Mouse (Mus musculus): ENCODE data around the gene Ngdn. TPM values are rescaled to one million over a fixed set of nuclear protein-coding genes. Genes with fewer than 3 reads are reported as not detected.
"Not testable (repeated sequence)": the region's sequence is repeated elsewhere in the genome, so short reads cannot be mapped to it uniquely, and the experiment has no call there.

The Ngdn gene
- total RNA-seq, 2 experiments from 2014 or later = 26.3 to 29.0 TPM

DNA sequence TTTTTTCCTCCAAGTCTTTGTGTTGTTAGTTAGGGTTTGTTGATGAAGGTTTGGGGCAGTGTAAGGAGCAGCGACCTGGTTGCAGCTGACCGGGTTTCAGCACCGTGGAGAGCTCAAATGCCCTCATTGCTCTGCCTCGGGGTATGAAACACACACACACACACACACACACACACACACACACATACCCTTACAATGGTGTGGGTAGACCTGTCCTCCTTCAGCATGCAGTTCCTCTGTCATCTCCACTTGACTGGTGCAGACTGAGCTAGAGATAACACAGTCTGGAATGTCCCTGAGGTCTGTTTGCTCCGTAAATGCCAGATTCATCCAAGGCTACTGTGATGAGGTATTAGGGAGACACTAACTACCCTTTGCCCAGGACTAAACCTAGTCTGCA is 12.0 kb downstream of the Ngdn start:
- no peak for DNase-seq
- intact Hi-C loops (cut with DNase I) = loop anchor here (5.0 kb wide), 1 partner anchor 50 kb away; no protein-coding TSS in a partner anchor

DNA sequence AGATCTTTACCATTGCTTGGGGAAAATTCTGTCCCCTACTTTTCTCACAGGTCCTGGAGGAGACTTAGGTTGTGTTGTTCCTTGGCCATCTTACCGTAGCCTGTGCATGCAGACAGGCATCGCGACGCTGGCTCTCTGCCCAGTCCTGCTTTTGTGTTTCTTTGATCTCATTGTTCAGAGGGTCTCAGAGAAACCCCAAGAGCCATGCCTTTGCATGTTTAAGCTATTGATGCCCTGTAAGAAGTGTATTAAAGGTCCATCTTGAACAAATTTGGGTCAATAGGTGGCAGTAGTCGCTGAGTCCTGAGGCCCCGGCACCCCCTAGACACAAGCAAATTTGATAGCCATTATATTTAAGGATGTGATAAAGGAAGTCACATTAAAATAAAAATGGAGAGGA is 12.4 kb downstream of the Ngdn start:
- intact Hi-C loops (cut with DNase I) = loop anchor here (5.0 kb wide), 1 partner anchor 50 kb away; no protein-coding TSS in a partner anchor
- DNase-seq = peak; percentile 46

DNA sequence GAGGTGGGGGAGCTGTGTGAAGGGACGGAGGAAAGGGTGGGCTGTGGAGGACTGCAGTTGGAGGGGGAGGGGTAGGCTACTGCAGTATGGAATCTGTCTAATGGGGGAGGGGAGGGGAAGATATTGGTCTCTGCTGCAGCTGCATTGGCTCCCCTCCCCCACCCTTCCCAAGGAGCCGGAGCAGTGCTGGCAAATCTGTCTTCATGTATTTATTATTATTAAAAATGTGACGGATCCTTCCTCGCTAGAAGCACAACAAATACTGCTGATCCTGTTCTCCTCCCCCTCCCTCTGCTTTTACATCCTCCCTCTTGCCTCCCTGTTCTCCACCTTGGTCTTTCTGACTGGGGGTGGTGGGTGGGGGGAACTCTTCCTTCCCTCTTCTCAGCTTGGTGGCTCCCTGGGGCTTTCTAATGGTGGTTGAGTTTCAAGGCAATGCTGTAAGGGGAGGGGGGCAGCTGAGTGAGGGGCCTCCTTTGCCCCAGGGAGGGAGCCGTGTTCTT is 13.1 kb downstream of the Ngdn start:
- peak; percentile 47 for DNase-seq
- intact Hi-C loops (cut with DNase I) = loop anchor here (5.0 kb wide), 1 partner anchor 49 kb away; no protein-coding TSS in a partner anchor

DNA sequence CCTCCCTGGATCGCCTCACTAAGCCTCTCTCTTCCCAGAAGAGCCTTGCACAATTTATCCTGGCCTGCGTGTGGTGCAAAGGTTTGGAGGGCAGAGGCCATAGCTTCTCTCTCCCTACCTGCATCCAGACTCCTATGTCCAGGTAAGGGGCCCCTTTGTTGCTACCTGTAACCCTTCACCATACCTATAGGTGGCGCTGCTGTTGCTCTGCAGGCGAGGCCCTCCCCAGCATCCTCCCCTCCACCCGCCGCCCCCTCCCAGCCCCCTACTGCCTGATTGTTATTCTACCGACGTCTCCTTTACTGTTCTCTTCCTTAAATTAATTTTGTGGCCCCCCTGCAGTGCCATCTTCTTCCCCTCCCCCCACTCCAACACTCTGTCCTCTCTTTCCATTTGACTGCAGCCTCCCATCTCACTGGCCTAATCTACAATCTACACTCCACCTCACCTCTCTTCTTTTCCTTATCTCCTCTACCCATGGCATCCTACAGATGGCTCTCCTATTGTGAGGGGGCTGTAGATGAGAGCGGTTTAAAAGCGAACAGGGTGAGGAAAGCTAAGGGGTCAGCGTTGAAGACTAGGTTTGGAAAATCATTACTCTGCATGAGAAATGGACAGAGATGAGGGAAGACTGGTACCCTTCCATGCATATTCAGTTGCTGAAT is 13.9 kb downstream of the Ngdn start:
- intact Hi-C loops (cut with DNase I) = loop anchor here (5.0 kb wide), 1 partner anchor 48 kb away; no protein-coding TSS in a partner anchor
- DNase-seq = peak; percentile 70

DNA sequence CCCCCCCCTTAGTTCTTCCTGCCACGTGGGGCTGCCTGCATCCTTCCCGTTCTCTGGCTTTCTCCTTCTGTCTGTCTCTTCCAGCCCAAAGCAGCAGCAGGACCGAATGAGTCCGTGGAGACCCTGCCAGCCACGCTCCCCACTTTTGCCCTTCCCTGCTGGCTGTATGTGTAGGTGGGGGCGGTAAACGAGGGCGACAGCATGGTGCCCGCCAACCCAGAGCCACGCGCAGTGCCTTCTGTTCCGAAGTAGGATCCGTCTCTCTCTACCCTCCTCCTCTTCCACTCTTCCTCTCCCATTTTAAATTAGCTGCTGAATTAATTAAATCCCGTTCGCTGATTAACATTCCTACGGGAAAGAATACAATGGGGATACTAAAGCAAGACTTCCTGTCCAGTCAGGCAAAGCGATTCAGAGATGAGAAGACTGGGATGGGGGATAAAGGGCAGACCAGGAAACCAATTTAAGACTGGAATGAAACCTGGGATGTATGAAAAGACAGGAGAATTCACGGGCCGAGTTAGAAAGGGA is 17.5 kb downstream of the Ngdn start:
- intact Hi-C loops (cut with DNase I) = no loop called here
- DNase-seq = no peak

DNA sequence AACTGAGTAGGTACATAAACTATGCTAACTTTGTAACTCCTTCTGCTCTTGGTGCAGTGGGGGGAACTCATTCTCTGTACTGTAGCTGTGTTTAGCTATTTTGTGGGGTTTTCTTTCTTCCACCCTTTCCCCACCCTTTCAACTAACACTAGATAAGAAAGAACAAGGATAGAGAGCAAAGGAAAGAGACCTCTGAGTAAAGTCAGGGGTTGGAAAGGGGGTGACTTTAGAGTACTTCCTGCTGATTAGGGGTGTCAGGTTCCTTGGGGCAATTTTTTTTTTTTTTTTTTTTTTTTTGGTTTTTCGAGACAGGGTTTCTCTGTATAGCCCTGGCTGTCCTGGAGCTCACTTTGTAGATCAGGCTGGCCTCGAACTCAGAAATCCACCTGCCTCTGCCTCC is 28.4 kb downstream of the Ngdn start:
- DNase-seq; intact Hi-C loops (cut with DNase I): not testable (repeated sequence)

DNA sequence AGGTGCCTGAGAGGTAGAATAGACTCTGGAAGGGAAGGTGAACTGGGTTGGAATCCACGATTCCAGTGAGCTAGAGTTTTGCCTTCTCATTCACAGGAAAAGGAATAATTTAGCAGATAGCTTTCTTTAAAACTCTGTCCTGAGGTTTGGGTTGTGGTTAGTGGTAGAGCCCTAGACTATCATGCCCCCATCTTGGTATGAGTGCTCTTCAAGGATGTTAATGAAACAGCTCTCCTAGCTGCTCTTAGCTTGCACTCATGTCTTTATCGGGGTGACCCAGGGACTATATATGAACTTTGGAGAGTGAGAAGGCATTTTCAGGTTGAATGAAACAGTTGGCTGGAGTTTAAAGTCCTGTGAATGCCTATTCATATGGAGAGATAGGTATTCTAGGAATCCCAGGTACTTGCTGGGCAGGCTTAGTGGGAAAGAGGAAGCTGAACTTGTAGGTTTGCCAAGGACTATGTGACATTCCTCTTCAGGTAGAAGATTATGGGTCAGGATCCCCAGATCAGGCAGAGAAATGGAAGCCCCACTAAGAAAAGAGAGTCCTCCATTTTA is 32.8 kb downstream of the Ngdn start:
- intact Hi-C loops (cut with DNase I) = no loop called here

DNA sequence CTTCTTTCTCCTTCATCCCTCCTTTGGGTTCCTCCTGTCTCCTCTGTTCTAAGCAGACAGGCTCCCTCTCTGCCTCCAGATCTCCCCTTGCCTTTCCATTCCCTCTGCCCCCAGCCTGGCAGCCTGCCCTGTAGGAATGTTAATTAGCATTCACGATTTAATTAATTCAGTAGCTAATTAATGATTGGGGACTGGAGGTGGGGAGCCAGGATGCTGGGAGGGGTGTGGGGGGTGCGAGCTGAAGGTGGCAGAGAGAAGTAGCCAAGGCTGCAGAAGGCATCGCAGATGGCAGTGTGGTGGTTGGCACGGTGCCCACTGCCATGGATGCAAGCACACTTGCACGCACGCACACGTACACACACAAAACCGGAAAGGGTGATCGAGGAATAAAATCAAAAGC is 37.2 kb downstream of the Ngdn start:
- DNase-seq = peak; percentile 99
- intact Hi-C loops (cut with DNase I) = no loop called here

More for the DNA sequence above, 32.8 kb downstream of the Ngdn start:
- no peak for DNase-seq

DNA sequence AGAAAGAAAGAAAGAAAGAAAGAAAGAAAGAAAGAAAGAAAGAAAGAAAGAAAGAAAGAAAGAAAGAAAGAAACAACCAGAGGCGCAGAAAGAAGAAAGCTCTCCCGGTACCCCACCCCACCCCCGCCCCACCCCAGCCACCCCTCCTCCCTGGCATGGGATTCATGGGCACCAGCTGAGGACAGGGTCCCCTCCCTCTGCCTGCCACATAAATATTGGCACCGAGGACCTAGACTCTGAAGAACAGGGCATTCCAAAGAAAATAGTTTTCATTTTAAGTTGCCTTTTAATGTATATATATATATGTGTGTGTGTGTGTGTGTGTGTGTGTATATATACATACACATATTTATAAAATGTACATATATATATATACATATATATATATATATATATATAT is 37.8 kb downstream of the Ngdn start:
- intact Hi-C loops (cut with DNase I) = no loop called here
- DNase-seq = peak; percentile 74

DNA sequence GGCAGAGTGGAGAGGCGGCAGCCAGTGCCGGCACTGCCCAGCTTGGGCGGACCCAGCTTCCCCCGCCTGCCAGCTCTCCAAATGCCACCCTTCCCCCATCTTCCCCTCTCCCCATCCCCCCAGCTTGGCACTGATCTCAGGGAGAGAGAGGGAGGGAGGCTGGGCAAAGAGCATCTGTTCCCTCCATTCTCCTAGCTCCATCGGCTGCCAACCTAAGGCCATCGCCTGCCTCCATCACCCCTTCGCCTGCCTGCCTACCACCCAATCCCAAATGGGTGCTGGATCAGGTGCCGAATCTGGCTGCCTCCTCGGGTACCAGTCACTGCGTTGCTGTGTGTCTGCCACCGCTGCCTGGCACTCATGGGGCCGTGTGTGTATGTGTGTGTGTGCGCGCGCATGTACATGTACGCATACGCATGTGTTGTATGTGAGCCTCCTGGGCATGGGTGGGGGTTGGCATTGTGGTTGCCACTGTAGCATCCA is 38.5 kb downstream of the Ngdn start:
- intact Hi-C loops (cut with DNase I) = no loop called here
- peak; percentile 98 for DNase-seq

DNA sequence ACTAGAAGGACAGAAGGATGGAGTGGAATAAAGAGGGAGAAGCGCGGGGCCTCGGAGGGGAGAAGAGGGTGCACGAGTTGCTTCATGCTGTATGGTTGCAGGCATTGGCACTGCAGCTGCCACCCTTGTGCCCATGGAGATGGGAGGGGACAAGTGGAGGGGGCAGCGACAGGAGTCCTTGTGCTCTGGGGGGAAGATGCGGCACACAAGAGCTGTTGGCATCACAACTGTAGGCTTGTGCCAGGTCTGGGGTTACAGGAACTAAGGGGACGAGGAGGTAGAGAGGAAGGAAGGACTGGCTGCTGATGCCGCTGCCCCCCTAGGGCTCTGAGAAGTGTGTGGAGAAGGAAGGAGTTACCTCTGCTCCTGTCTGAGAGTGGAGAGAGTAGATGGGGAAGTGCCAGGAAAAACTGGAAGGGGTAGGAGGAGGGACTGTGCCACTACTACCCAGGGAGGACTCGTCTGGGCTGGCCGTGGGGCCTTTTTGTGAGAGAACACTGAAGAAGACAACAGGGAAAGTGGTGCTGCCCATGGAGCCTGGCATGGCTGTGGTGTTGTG is 39.0 kb downstream of the Ngdn start:
- intact Hi-C loops (cut with DNase I) = no loop called here
- peak; percentile 90 for DNase-seq

DNA sequence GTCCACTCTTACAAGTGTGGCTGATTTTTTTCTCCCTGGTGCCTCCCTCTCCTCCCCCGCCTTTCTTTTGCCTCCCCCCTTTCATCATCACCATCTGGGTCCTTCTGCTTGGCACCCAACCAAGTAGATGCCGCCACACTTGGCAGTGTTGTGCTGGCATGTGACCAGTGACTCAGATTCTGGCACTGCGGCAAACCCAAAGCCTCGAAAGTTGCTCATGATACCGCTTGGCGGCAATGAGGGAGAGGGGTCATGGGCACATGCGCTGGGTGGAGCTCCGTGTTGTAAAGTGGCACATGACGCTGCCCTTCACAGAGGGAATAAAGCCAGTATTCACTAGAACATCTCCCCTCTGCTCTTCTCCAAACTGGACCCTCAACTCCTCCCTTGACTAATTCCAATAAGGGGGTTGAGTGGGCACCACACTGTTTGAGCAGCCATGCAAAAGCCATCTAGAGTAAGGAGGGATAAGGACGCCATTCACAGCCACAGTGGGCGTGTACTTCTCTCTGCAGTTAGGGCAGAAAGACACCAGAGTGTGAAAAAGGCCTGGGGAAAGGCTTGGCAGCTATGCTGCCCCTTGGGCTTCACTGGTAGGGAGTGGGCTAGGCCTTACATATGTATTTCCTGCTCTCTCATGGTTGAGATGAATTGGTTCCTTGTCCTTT is 40.0 kb downstream of the Ngdn start:
- peak; percentile 97 for DNase-seq

DNA sequence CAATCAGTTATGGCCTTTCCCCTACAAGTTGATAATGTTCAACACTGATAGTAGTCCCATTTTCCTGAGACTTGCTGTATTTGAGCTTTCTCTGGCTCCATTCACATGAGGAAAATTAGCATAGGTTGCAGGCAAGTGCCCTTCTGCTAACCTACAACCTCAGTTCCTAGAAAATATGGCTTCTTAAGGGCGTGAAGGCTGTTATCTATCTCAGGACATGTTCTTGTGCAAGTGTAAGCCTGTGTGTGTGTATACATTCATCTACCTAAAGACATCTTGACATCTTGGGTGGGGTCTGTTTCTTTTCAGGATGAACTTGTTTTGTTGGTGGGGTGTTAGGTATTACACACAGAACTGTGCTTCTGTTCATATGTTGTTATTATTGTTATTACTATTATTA is 43.8 kb downstream of the Ngdn start:
- no peak for DNase-seq
- intact Hi-C loops (cut with DNase I) = no loop called here

More for the DNA sequence above, 40.0 kb downstream of the Ngdn start:
- intact Hi-C loops (cut with DNase I) = no loop called here

DNA sequence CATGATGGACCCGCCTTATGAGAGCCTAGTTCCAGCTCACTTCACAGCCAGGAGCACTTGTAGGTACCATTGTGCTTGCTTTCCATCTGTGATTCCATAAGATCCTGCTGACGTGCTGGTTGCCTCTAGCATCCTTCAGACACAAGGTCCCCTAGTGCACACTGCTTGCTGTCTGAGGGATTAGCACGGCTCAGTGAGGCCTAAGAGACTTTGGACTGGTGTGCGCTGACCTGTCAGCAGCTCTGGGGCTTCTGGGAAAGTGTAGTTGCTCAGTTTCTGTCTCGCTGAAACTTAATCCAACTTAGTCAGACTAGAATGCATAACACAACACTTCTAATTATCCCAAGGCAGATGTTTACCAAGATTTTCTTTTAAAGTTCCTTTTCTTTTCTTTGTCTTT is 44.7 kb downstream of the Ngdn start:
- DNase-seq = no peak
- intact Hi-C loops (cut with DNase I) = no loop called here

DNA sequence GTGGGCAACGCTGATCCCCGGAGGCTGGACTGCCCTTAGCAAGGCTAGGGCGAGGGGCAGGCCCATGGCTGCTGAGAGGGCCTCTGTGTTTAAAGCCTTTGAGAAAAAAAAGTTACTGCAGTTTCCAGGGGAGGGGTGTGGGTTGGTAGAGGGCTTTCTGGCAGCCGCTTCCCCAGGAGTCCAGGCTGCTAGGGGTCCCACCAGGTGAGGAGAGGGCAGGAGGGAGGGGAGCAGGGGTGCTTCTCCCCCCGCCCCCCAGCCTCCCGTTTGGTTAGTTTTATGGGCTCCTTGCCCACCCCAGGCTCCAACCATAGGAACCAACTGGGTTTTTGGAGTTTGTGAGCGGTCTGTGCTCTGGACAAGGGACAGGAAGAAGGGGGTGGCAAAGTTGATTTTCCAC is 46.6 kb downstream of the Ngdn start:
- intact Hi-C loops (cut with DNase I) = no loop called here
- DNase-seq = no peak

DNA sequence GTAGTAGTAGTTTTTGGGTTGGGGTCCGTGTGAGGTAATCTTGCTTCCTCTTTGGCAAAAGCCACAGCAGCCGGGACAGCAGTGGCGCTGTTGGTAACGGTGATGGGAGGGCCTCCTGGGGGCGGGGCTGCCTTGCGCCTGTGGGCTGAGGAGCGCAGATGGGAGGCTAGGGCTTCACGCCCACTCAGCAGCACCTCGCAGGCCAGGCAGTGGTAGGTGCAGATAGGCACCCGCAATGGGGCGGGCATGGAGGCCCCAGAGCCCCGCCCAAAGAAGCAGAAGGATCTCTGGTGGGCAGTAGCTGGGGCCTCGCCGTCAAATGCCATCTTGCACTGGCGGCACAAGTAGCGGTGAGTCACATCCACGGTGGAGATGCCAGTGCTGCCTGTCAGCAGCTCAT is 47.4 kb downstream of the Ngdn start:
- intact Hi-C loops (cut with DNase I) = no loop called here
- peak; percentile 82 for DNase-seq

DNA sequence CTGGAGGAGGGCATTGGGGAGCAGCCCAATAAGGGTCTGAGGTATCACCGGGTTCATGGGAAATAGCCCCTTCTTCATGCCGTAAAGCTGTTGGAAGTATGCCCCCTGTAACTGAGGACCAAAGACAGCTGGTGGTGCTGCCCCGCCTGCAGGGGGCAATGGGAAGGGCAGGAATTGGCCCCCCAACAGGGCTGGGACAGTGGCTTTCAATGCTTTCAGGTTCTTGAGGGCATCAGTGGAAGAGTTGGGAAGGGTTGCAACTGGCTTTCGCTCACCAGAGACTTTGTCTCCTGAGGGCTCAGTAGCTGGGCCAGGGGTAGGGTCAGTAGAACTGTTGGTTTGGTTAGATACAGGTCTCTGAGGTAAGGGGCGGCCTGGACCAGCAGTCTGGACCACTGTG is 47.9 kb downstream of the Ngdn start:
- intact Hi-C loops (cut with DNase I) = no loop called here
- DNase-seq = no peak

DNA sequence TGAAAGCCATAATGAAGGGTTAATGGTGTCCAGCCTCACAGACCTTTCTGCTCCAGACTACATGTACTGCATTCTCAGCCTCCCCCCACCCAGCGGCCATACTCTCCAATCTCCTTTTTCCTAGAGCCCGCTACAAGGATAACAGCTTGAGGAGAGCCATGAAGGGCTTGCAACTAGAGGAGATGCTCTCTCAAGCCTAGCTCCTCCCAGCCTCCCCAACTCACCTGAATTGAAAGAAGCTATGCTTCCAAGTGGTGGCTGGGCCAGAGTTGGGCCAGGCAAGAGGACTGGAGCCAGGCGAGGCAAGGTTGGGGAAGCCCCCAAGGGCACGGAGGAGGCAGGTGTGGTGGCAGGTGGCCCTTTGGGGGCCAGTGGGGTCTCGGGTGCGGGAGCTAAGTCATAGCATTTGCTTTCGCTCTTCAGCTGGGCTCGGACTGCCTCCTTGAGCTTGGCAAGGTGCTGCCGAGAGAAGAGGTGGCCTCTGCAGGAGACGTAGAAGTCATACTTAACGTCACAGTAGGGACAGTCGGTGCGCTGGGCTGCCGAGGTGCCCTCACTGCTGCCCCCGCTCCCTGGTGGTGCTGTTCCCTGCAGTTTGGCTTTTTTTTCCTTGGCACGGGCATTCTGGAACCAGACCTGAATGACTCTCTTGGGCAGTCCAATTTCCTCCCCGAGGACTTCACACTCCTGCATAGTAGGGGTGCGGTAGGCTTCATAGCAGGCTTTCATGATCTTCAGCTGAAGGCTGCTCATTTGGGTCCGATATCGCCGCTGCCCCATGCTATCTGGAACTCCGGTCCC is 48.5 kb downstream of the Ngdn start:
- DNase-seq = no peak
- intact Hi-C loops (cut with DNase I) = no loop called here

DNA sequence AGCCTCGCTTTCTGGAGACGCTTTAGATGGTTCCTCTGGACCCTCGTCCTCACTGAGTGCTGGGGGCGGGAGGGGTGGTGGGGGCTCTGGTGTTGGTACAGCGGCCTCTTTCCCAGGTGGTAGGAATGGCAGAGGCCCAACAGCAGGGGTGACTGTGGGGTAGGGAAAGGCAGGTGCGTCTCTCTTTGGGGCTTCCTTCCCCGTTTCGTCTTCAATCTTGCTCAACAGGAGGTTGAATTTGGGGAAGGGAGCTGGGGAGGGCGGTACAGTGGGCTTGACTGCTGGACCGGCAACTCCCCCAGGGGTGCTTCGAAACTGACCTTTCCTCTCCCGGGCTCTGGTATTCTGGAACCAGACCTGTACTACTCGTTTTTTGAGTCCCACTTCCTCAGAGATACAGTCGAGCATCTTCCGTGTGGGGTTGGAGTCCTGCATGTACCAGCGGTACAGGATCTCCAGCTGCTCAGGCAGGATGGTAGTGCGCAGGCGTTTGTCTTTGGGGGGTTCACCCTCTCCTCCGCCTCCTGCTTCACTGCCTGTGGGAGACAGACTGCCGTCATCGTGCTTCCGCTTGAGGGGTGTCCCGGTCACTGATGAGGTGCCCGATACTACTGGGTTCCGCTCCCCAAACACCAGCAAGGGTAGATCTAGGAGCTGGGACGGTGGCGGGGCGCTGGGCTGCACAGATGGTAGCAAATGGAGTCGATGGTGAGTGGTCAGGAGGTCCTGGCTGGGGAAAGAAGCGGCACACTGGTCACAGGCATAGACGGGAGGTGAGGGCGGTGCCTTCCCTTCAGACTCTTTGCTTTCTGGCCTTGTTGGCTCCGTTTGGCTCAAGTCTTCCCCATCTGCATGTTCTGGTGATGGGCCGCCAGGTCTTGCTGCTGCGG is 49.5 kb downstream of the Ngdn start:
- no peak for DNase-seq
- intact Hi-C loops (cut with DNase I) = no loop called here

Measured in left cerebral cortex, postnatal 4 days (tissue).